Comparison of ENCODE assay signal across 8 mouse cellular contexts in genomic region chr8:114770856-114771776, GRCm38 (mm10).
DNase-seq lines count a peak whose midpoint lies in the region; ATAC-seq and TF ChIP-seq lines count a peak whose summit lies in the region.

No protein-coding gene starts in this region.

- TF ChIP-seq CTCF in kidney, adult 2 months (conservative IDR thresholded peaks at IDR 0.05; ENCODE audit: insufficient read depth, insufficient read length, low read depth, low read length), result peak; percentile 73

- DNase-seq in heart, adult 18-20 months, result peak; percentile 63 to 89
- peak; percentile 83 to 87 for DNase-seq in cerebellum, adult 18-20 months
- peak; percentile 28 to 45 for DNase-seq in gastrocnemius, adult 8-10 months (ENCODE audit: low spot score in 2 of 2)
- peak; percentile 71 for DNase-seq in kidney, adult 2 months
- peak; percentile 59 to 73 for DNase-seq in left cerebral cortex, postnatal 36 days (ENCODE audit: low spot score in 2 of 2)
- peak; percentile 60 for DNase-seq in telencephalon, adult 2 months (ENCODE audit: low read depth, low spot score)

- no peaks in the 10 kb centered on the region for H3K27me3 ChIP-seq in heart, embryonic 12.5 days (replicated peaks)
- H3K27me3 ChIP-seq in kidney, adult 2 months (replicated peaks; ENCODE audit: control insufficient read depth, insufficient read depth, low read length), result no peaks in the 10 kb centered on the region
- H3K27me3 ChIP-seq in neural tube, embryonic 12.5 days (replicated peaks), result no peaks in the 10 kb centered on the region

- no peaks in the 10 kb centered on the region for H3K36me3 ChIP-seq in heart, embryonic 12.5 days
- no peaks in the 10 kb centered on the region for H3K36me3 ChIP-seq in kidney, adult 2 months (ENCODE audit: control insufficient read depth, insufficient read depth, low read length)
- no peaks in the 10 kb centered on the region for H3K36me3 ChIP-seq in neural tube, embryonic 12.5 days

- H3K4me1 ChIP-seq in heart, embryonic 12.5 days (replicated peaks), result peaks cover 36% of the 10 kb centered on the region
- peaks cover 5% of the 10 kb centered on the region for H3K4me1 ChIP-seq in kidney, adult 2 months (ENCODE audit: control insufficient read depth, insufficient read depth, low read length)
- peaks cover 26% of the 10 kb centered on the region for H3K4me1 ChIP-seq in neural tube, embryonic 12.5 days

- no peak overlapping the region for H3K4me2 ChIP-seq in heart, embryonic 12.5 days
- peak overlapping the region; percentile 51 for H3K4me2 ChIP-seq in neural tube, embryonic 12.5 days (replicated peaks)

- no peak for TF ChIP-seq POLR2A in kidney, adult 2 months (IDR thresholded peaks at IDR 0.05; ENCODE audit: low read depth, low read length)

- no peak overlapping the region for H3K27ac ChIP-seq in heart, embryonic 12.5 days (ENCODE audit: poor library complexity, severe bottlenecking)
- H3K27ac ChIP-seq in kidney, adult 2 months (ENCODE audit: insufficient read depth, low read depth, low read length), result no peak overlapping the region
- no peak overlapping the region for H3K27ac ChIP-seq in neural tube, embryonic 12.5 days

- WGBS in heart, embryonic 12.5 days, result 57% methylated on average over 31 of the region's 31 CpGs
- 35% methylated on average over 31 of the region's 31 CpGs for WGBS in kidney, adult 2 months
- 29% methylated on average over 31 of the region's 31 CpGs for WGBS in neural tube, embryonic 12.5 days

- no peak overlapping the region for H3K9ac ChIP-seq in heart, embryonic 12.5 days
- H3K9ac ChIP-seq in neural tube, embryonic 12.5 days, result no peak overlapping the region

- intact Hi-C loops in left cerebral cortex, postnatal 36 days (cut with DNase I), result loop anchor here (1.0 to 5.0 kb wide), 3 partner anchors 200 to 1666 kb away; no protein-coding TSS in a partner anchor

- no peak for ATAC-seq in heart, embryonic 12.5 days (ENCODE audit: insufficient number of reproducible peaks, low FRiP score)
- no peak for ATAC-seq in neural tube, embryonic 12.5 days (ENCODE audit: low FRiP score, low read depth)

- no peaks in the 10 kb centered on the region for H3K9me3 ChIP-seq in heart, embryonic 12.5 days (replicated peaks)
- no peaks in the 10 kb centered on the region for H3K9me3 ChIP-seq in neural tube, embryonic 12.5 days

- no peak overlapping the region for H3K4me3 ChIP-seq in heart, embryonic 12.5 days
- no peak overlapping the region for H3K4me3 ChIP-seq in kidney, adult 2 months (ENCODE audit: insufficient read depth, low read depth, low read length)
- no peak overlapping the region; the same call in 1 of the 2 replicates for H3K4me3 ChIP-seq in neural tube, embryonic 12.5 days
